Mouse (Mus musculus) liver, embryonic 15.5 days (tissue): ENCODE data around the gene Clasrp. TPM values are rescaled to one million over a fixed set of nuclear protein-coding genes. Genes with fewer than 3 reads are reported as not detected.

Experiments used
- ATAC-seq: fragments of 200-750 bp; cut with Nextera tagmentation; 2 replicates; pipeline ENCODE4 v1.8.0; 2017; ENCODE audit warnings: moderate number of reproducible peaks, mild to moderate bottlenecking, moderate library complexity; ENCODE audit not compliant: insufficient read depth
- H3K27ac ChIP-seq: fragments of 300-500 bp; sonication (generic); replicated peaks from 2 replicates; pipeline ENCODE4 v1.5.1; 2015; ENCODE audit warnings: mild to moderate bottlenecking, inconsistent platforms
- H3K27me3 ChIP-seq: fragments of 300-500 bp; sonication (generic); 2 replicates; pipeline ENCODE4 v1.6.1; 2015; ENCODE audit warnings: mild to moderate bottlenecking, inconsistent platforms
- H3K36me3 ChIP-seq: fragments of 300-500 bp; sonication (generic); replicated peaks from 2 replicates; pipeline ENCODE4 v1.6.1; 2015; ENCODE audit warnings: moderate library complexity, mild to moderate bottlenecking, inconsistent platforms
- H3K4me1 ChIP-seq: fragments of 300-500 bp; sonication (generic); replicated peaks from 2 replicates; pipeline ENCODE4 v1.6.1; 2015; ENCODE audit warnings: inconsistent platforms
- H3K4me2 ChIP-seq: fragments of 300-500 bp; sonication (generic); 2 replicates; pipeline ENCODE4 v1.6.1; 2015; ENCODE audit warnings: moderate library complexity, mild to moderate bottlenecking, inconsistent platforms
- H3K4me3 ChIP-seq: fragments of 300-500 bp; sonication (generic); replicated peaks from 2 replicates; pipeline ENCODE4 v1.5.1; 2015; ENCODE audit warnings: mild to moderate bottlenecking, inconsistent platforms
- H3K9ac ChIP-seq: fragments of 300-500 bp; sonication (generic); 2 replicates; pipeline ENCODE4 v1.6.1; 2015; ENCODE audit warnings: moderate library complexity, mild to moderate bottlenecking, inconsistent platforms
- H3K9me3 ChIP-seq: fragments of 300-500 bp; sonication (generic); replicated peaks from 2 replicates; pipeline ENCODE4 v1.6.1; 2016; ENCODE audit warnings: inconsistent platforms
- WGBS: fragments of 180-500 bp; shearing (Covaris S2); methylation state at CpG from one replicate; pipeline ENCODE4 v1.1.7; 2015; ENCODE audit warnings: mixed read lengths; ENCODE audit not compliant: insufficient replicate concordance; 5-methylcytosine and 5-hydroxymethylcytosine counted together
- polyA plus RNA-seq: library from polyadenylated mRNA; unstranded; fragments of >200 nt; fragmentation: Nextera tagmentation; extraction: Ambion mirVana; gene quantifications from 2 replicates; pipeline ENCODE4 v1.2.1, GENCODE M21; 2015

Clasrp gene
- polyA plus RNA-seq, 1 experiment from 2014 or later, result 12.2 TPM

GRCm38 (mm10) chr7:19628536-19629360 lies 24.5 kb upstream of the Clasrp start:
- Histone ChIP-seq H3K4me1 (peaks cover 52% of the 10 kb centered on the region), H3K36me3 (peaks cover 20% of the 10 kb centered on the region), H3K27me3 (no peaks in the 10 kb centered on the region; the same call in 1 of the 2 replicates), H3K27ac (peak overlapping the region; percentile 83), H3K9ac (peak overlapping the region; percentile 64), H3K4me2 (peak overlapping the region; percentile 100), H3K9me3 (no peaks in the 10 kb centered on the region), H3K4me3 (peak overlapping the region; percentile 78)
- WGBS, result under 1% methylated on average over 52 of the region's 57 CpGs
- ATAC-seq, result peak; percentile 72

GRCm38 (mm10) chr7:19628192-19628535 lies 23.9 kb upstream of the Clasrp start:
- H3K9ac ChIP-seq, result no peak overlapping the region
- no peak for ATAC-seq
- WGBS, result 10% methylated on average over 17 of the region's 17 CpGs

GRCm38 (mm10) chr7:19627721-19628120 lies 23.4 kb upstream of the Clasrp start:
- H3K9me3 ChIP-seq, result no peaks in the 10 kb centered on the region
- H3K9ac ChIP-seq, result no peak overlapping the region
- peak overlapping the region; percentile 78 for H3K4me3 ChIP-seq
- peaks cover 10% of the 10 kb centered on the region; the same call in 1 of the 2 replicates for H3K36me3 ChIP-seq
- no peak for ATAC-seq
- H3K4me1 ChIP-seq, result peaks cover 41% of the 10 kb centered on the region
- peak overlapping the region; percentile 100 for H3K4me2 ChIP-seq
- WGBS, result 59% methylated on average over 3 of the region's 3 CpGs
- no peak overlapping the region for H3K27ac ChIP-seq
- no peaks in the 10 kb centered on the region; the same call in 1 of the 2 replicates for H3K27me3 ChIP-seq

More at GRCm38 (mm10) chr7:19628192-19628535, 23.9 kb upstream of the Clasrp start:
- no peaks in the 10 kb centered on the region; the same call in 1 of the 2 replicates for H3K27me3 ChIP-seq
- peaks cover 46% of the 10 kb centered on the region for H3K4me1 ChIP-seq
- peak overlapping the region; percentile 78 for H3K4me3 ChIP-seq
- H3K27ac ChIP-seq, result peak overlapping the region; percentile 83
- peaks cover 14% of the 10 kb centered on the region for H3K36me3 ChIP-seq
- peak overlapping the region; percentile 100 for H3K4me2 ChIP-seq
- no peaks in the 10 kb centered on the region for H3K9me3 ChIP-seq

- ATAC-seq, result no peak
- Histone ChIP-seq H3K9ac (no peak overlapping the region), H3K9me3 (no peaks in the 10 kb centered on the region), H3K4me1 (peaks cover 18% of the 10 kb centered on the region), H3K4me2 (no peak overlapping the region), H3K36me3 (no peaks in the 10 kb centered on the region), H3K27ac (no peak overlapping the region), H3K27me3 (peaks cover 18% of the 10 kb centered on the region), H3K4me3 (no peak overlapping the region)
- WGBS, result 43% methylated on average over 2 of the region's 2 CpGs
Measured at GRCm38 (mm10) chr7:19623433-19623832, 19.1 kb upstream of the Clasrp start.

GRCm38 (mm10) chr7:19622241-19622640 lies 18.0 kb upstream of the Clasrp start:
- Histone ChIP-seq H3K9ac (no peak overlapping the region), H3K36me3 (no peaks in the 10 kb centered on the region), H3K4me3 (no peak overlapping the region), H3K9me3 (no peaks in the 10 kb centered on the region), H3K27me3 (peaks cover 18% of the 10 kb centered on the region), H3K4me2 (no peak overlapping the region), H3K27ac (no peak overlapping the region), H3K4me1 (peaks cover 8% of the 10 kb centered on the region)
- WGBS, result 53% methylated on average over 6 of the region's 6 CpGs
- no peak for ATAC-seq

GRCm38 (mm10) chr7:19620811-19621210 lies 16.5 kb upstream of the Clasrp start:
- no peaks in the 10 kb centered on the region for H3K36me3 ChIP-seq
- H3K4me2 ChIP-seq, result no peak overlapping the region
- H3K4me1 ChIP-seq, result peaks cover 8% of the 10 kb centered on the region
- peaks cover 18% of the 10 kb centered on the region for H3K27me3 ChIP-seq
- H3K9ac ChIP-seq, result no peak overlapping the region
- no peaks in the 10 kb centered on the region for H3K9me3 ChIP-seq
- H3K4me3 ChIP-seq, result no peak overlapping the region
- H3K27ac ChIP-seq, result no peak overlapping the region
- no peak for ATAC-seq
- 83% methylated on average over 7 of the region's 7 CpGs for WGBS

GRCm38 (mm10) chr7:19619004-19619801 lies 14.9 kb upstream of the Clasrp start:
- H3K36me3 ChIP-seq, result no peaks in the 10 kb centered on the region
- no peak overlapping the region for H3K9ac ChIP-seq
- peaks cover 8% of the 10 kb centered on the region for H3K4me1 ChIP-seq
- peaks cover 18% of the 10 kb centered on the region for H3K27me3 ChIP-seq
- no peak overlapping the region for H3K27ac ChIP-seq
- no peaks in the 10 kb centered on the region for H3K9me3 ChIP-seq
- peak overlapping the region; percentile 61 for H3K4me2 ChIP-seq
- H3K4me3 ChIP-seq, result peak overlapping the region; percentile 29
- 16% methylated on average over 35 of the region's 35 CpGs for WGBS
- ATAC-seq, result peak; percentile 38

- Histone ChIP-seq H3K36me3 (0 out of 2 replicates have a peak, but pooled peaks cover 3% of the 10 kb centered on the region), H3K4me1 (peaks cover 8% of the 10 kb centered on the region), H3K27me3 (peaks cover 10% of the 10 kb centered on the region), H3K9ac (no peak overlapping the region), H3K9me3 (no peaks in the 10 kb centered on the region), H3K4me3 (no peak overlapping the region), H3K27ac (no peak overlapping the region), H3K4me2 (no peak overlapping the region)
- ATAC-seq, result no peak
- 59% methylated on average over 12 of the region's 12 CpGs for WGBS
Measured at GRCm38 (mm10) chr7:19615036-19615577, 10.8 kb upstream of the Clasrp start.

GRCm38 (mm10) chr7:19610969-19611368 lies 6.7 kb upstream of the Clasrp start:
- no peaks in the 10 kb centered on the region for H3K27me3 ChIP-seq
- no peak overlapping the region for H3K27ac ChIP-seq
- no peak overlapping the region for H3K4me3 ChIP-seq
- ATAC-seq, result no peak
- H3K4me1 ChIP-seq, result no peaks in the 10 kb centered on the region
- no peak overlapping the region for H3K4me2 ChIP-seq
- no peaks in the 10 kb centered on the region for H3K9me3 ChIP-seq
- 0 out of 2 replicates have a peak, but pooled peaks cover 3% of the 10 kb centered on the region for H3K36me3 ChIP-seq
- WGBS, result 65% methylated on average over 5 of the region's 5 CpGs
- no peak overlapping the region for H3K9ac ChIP-seq

GRCm38 (mm10) chr7:19609641-19610332 lies 5.5 kb upstream of the Clasrp start:
- H3K27me3 ChIP-seq, result no peaks in the 10 kb centered on the region
- H3K9ac ChIP-seq, result no peak overlapping the region
- no peak overlapping the region for H3K4me2 ChIP-seq
- no peak overlapping the region for H3K27ac ChIP-seq
- no peaks in the 10 kb centered on the region for H3K9me3 ChIP-seq
- H3K4me1 ChIP-seq, result no peaks in the 10 kb centered on the region
- no peak overlapping the region for H3K4me3 ChIP-seq
- 80% methylated on average over 12 of the region's 12 CpGs for WGBS
- 0 out of 2 replicates have a peak, but pooled peaks cover 3% of the 10 kb centered on the region for H3K36me3 ChIP-seq
- no peak for ATAC-seq
